Mouse (Mus musculus) lung, embryonic 14.5 days (tissue): ENCODE data around the gene Gpr180. TPM values are rescaled to one million over a fixed set of nuclear protein-coding genes. Genes with fewer than 3 reads are reported as not detected.

ENCODE experiments used
- ATAC-seq: fragments of 200-750 bp; cut with Nextera tagmentation; 2 replicates; pipeline ENCODE4 v1.8.0; 2017; ENCODE audit warnings: mild to moderate bottlenecking, moderate TSS enrichment, moderate library complexity; ENCODE audit not compliant: insufficient read depth
- DNase-seq: peaks from one replicate; pipeline ENCODE4 v3.0.0-alpha.2; 2015
- H3K27ac ChIP-seq: fragments of 300-500 bp; sonication (generic); 2 replicates; pipeline ENCODE4 v1.5.1; 2014; ENCODE audit warnings: low read depth, mild to moderate bottlenecking, moderate library complexity
- H3K27me3 ChIP-seq: fragments of 300-500 bp; sonication (generic); 2 replicates; pipeline ENCODE4 v1.6.1; 2014; ENCODE audit warnings: low read length, control low read depth; ENCODE audit not compliant: insufficient read depth
- H3K36me3 ChIP-seq: fragments of 300-500 bp; sonication (generic); 2 replicates; pipeline ENCODE4 v1.6.1; 2014; ENCODE audit warnings: control low read depth; ENCODE audit not compliant: insufficient read depth
- H3K4me1 ChIP-seq: fragments of 300-500 bp; sonication (generic); 2 replicates; pipeline ENCODE4 v1.6.1; 2014; ENCODE audit warnings: antibody characterized with exemption, control low read depth; ENCODE audit not compliant: insufficient read depth
- H3K4me2 ChIP-seq: fragments of 300-500 bp; sonication (generic); 2 replicates; pipeline ENCODE4 v1.6.1; 2014; ENCODE audit warnings: mild to moderate bottlenecking
- H3K4me3 ChIP-seq: fragments of 300-500 bp; sonication (generic); 2 replicates; pipeline ENCODE4 v1.5.1; 2014; ENCODE audit warnings: low read depth, low read length
- H3K9ac ChIP-seq: fragments of 300-500 bp; sonication (generic); 2 replicates; pipeline ENCODE4 v1.6.1; 2014
- H3K9me3 ChIP-seq: fragments of 300-500 bp; sonication (generic); 2 replicates; pipeline ENCODE4 v1.6.1; 2016; ENCODE audit warnings: low read depth, low read length, control low read depth
- CTCF ChIP-seq: IDR thresholded peaks from 2 replicates; pipeline ENCODE4 v1.5.1; 2016; ENCODE audit warnings: antibody characterized with exemption, low read depth
- WGBS: fragments of 180-500 bp; shearing (Covaris S2); extraction: QIAGEN DNeasy Blood & Tissue Kit; methylation state at CpG from one replicate; pipeline ENCODE4 v1.1.7; 2014; 5-methylcytosine and 5-hydroxymethylcytosine counted together
- polyA plus RNA-seq: library from polyadenylated mRNA; unstranded; fragments of >200 nt; fragmentation: Nextera tagmentation; extraction: Ambion mirVana; gene quantifications from 2 replicates; pipeline ENCODE4 v1.2.1, GENCODE M21; 2014

Gpr180 gene
- polyA plus RNA-seq, 1 experiment from 2014 or later, result 64.2 TPM

- no peak overlapping the region for H3K27ac ChIP-seq
- DNase-seq, result no peak
- WGBS, result 85% methylated on average over 12 of the region's 12 CpGs
- H3K4me1 ChIP-seq, result peaks cover 3% of the 10 kb centered on the region; the same call in 1 of the 2 replicates
- no peak for ATAC-seq
- no peak overlapping the region for H3K9ac ChIP-seq
- no peak overlapping the region for H3K4me2 ChIP-seq
- no peaks in the 10 kb centered on the region for H3K9me3 ChIP-seq
- no peak overlapping the region for H3K4me3 ChIP-seq
- no peaks in the 10 kb centered on the region for H3K36me3 ChIP-seq
- no peaks in the 10 kb centered on the region for H3K27me3 ChIP-seq
- no peak for TF ChIP-seq CTCF
These were observed 38.7 kb downstream of the Gpr180 start for GRCm38 (mm10) chr14:118175694-118176085.

DNA sequence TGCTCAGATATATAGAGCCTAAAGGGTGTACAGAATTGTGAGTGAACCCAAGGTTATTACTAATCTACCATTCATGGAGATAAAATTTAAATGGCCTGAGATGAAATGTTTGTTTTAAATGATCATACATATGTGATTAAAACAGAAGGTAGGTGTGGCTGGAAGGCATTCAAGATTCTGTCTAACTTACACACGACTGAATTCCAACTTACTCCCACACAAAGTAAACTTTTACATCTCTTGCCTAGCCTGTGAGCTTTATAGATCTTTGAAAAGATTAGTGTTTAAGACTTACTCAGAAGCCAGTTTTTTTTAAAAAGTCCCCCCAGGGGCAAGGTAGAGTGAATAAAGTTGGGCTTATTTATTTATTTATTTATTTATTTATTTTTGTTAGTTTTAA, 42.3 kb downstream of the Gpr180 start:
- peak; percentile 24 for DNase-seq
- no peak for TF ChIP-seq CTCF
- Histone ChIP-seq H3K9me3 (no peaks in the 10 kb centered on the region), H3K4me1 (peaks cover 3% of the 10 kb centered on the region; the same call in 1 of the 2 replicates), H3K4me3 (no peak overlapping the region), H3K27me3 (no peaks in the 10 kb centered on the region), H3K4me2 (no peak overlapping the region), H3K27ac (peak overlapping the region; percentile 80; the same call in 1 of the 2 replicates), H3K9ac (no peak overlapping the region), H3K36me3 (no peaks in the 10 kb centered on the region)
- 13% methylated on average over 1 of the region's 1 CpGs for WGBS
- peak; percentile 13; the same call in 1 of the 2 replicates for ATAC-seq

DNA sequence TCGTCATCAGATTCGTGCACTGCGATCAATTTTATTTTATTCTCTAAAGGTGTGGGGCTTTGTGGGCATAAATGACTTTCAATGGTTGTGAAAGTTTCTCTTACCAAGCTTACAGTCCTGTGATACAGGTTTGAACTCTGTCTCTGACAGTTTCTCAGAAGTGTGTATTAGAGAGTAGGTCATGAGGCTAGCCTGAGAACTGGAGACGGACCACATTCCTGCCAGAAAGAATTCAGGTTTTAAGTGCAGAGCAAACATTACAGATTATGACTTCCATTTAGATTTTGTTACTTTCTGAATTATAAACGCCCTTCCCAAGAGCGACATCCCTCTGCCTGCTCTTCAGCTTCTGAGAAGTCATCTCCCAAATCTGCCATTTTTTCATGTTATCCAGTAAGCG, 42.7 kb downstream of the Gpr180 start:
- H3K27ac ChIP-seq, result peak overlapping the region; percentile 80
- no peaks in the 10 kb centered on the region for H3K36me3 ChIP-seq
- H3K4me1 ChIP-seq, result peaks cover 3% of the 10 kb centered on the region; the same call in 1 of the 2 replicates
- peak overlapping the region; percentile 52 for H3K9ac ChIP-seq
- H3K4me2 ChIP-seq, result peak overlapping the region; percentile 91
- no peak for TF ChIP-seq CTCF
- 32% methylated on average over 7 of the region's 7 CpGs for WGBS
- DNase-seq, result peak; percentile 49
- H3K9me3 ChIP-seq, result no peaks in the 10 kb centered on the region
- H3K4me3 ChIP-seq, result peak overlapping the region; percentile 51
- no peaks in the 10 kb centered on the region for H3K27me3 ChIP-seq
- ATAC-seq, result peak; percentile 50

- Histone ChIP-seq H3K4me3 (peak overlapping the region; percentile 51), H3K4me1 (peaks cover 3% of the 10 kb centered on the region; the same call in 1 of the 2 replicates), H3K36me3 (no peaks in the 10 kb centered on the region), H3K9ac (peak overlapping the region; percentile 52), H3K27ac (peak overlapping the region; percentile 80), H3K27me3 (no peaks in the 10 kb centered on the region), H3K4me2 (peak overlapping the region; percentile 91), H3K9me3 (no peaks in the 10 kb centered on the region)
- DNase-seq, result peak; percentile 84
- TF ChIP-seq CTCF, result no peak
- ATAC-seq, result peak; percentile 87
- WGBS, result under 1% methylated on average over 20 of the region's 20 CpGs
These were observed 43.2 kb downstream of the Gpr180 start for GRCm38 (mm10) chr14:118180117-118180557.

- TF ChIP-seq CTCF, result no peak
- ATAC-seq, result peak; percentile 75
These were observed 43.8 kb downstream of the Gpr180 start for GRCm38 (mm10) chr14:118180711-118181177.

GRCm38 (mm10) chr14:118191442-118191841, 54.5 kb downstream of the Gpr180 start:
- no peak overlapping the region for H3K27ac ChIP-seq
- 69% methylated on average over 9 of the region's 9 CpGs for WGBS
- no peak overlapping the region for H3K9ac ChIP-seq
- no peaks in the 10 kb centered on the region for H3K9me3 ChIP-seq
- no peak for TF ChIP-seq CTCF
- no peaks in the 10 kb centered on the region for H3K36me3 ChIP-seq
- no peaks in the 10 kb centered on the region for H3K4me1 ChIP-seq
- no peak overlapping the region for H3K4me2 ChIP-seq
- peaks cover 6% of the 10 kb centered on the region; the same call in 1 of the 2 replicates for H3K27me3 ChIP-seq
- DNase-seq (peak; percentile 37), ATAC-seq (no peak)
- H3K4me3 ChIP-seq, result no peak overlapping the region

More at GRCm38 (mm10) chr14:118180711-118181177, 43.8 kb downstream of the Gpr180 start:
- H3K27me3 ChIP-seq, result no peaks in the 10 kb centered on the region
- H3K4me2 ChIP-seq, result peak overlapping the region; percentile 91
- H3K9me3 ChIP-seq, result no peaks in the 10 kb centered on the region
- H3K4me1 ChIP-seq, result peaks cover 3% of the 10 kb centered on the region; the same call in 1 of the 2 replicates
- DNase-seq, result peak; percentile 74
- 5% methylated on average over 10 of the region's 10 CpGs for WGBS
- peak overlapping the region; percentile 51 for H3K4me3 ChIP-seq
- peak overlapping the region; percentile 80 for H3K27ac ChIP-seq
- H3K36me3 ChIP-seq, result no peaks in the 10 kb centered on the region
- peak overlapping the region; percentile 52 for H3K9ac ChIP-seq

- DNase-seq, result peak; percentile 16
- Histone ChIP-seq H3K4me3 (no peak overlapping the region), H3K4me2 (no peak overlapping the region), H3K4me1 (no peaks in the 10 kb centered on the region), H3K9me3 (no peaks in the 10 kb centered on the region), H3K27me3 (peaks cover 6% of the 10 kb centered on the region; the same call in 1 of the 2 replicates), H3K27ac (no peak overlapping the region), H3K9ac (no peak overlapping the region), H3K36me3 (no peaks in the 10 kb centered on the region)
- peak; percentile 20; the same call in 1 of the 2 replicates for TF ChIP-seq CTCF
- ATAC-seq, result no peak
- WGBS, result 44% methylated on average over 10 of the region's 10 CpGs
These were observed 56.2 kb downstream of the Gpr180 start for GRCm38 (mm10) chr14:118193001-118193628.
